Mouse (Mus musculus) right cerebral cortex, adult 18-20 months (tissue): ENCODE data around the gene Insm1.

Experiments
- DNase-seq: peaks from one replicate; pipeline ENCODE4 v3.0.0; 2022; ENCODE audit warnings: mixed read lengths

Gene Insm1

DNA sequence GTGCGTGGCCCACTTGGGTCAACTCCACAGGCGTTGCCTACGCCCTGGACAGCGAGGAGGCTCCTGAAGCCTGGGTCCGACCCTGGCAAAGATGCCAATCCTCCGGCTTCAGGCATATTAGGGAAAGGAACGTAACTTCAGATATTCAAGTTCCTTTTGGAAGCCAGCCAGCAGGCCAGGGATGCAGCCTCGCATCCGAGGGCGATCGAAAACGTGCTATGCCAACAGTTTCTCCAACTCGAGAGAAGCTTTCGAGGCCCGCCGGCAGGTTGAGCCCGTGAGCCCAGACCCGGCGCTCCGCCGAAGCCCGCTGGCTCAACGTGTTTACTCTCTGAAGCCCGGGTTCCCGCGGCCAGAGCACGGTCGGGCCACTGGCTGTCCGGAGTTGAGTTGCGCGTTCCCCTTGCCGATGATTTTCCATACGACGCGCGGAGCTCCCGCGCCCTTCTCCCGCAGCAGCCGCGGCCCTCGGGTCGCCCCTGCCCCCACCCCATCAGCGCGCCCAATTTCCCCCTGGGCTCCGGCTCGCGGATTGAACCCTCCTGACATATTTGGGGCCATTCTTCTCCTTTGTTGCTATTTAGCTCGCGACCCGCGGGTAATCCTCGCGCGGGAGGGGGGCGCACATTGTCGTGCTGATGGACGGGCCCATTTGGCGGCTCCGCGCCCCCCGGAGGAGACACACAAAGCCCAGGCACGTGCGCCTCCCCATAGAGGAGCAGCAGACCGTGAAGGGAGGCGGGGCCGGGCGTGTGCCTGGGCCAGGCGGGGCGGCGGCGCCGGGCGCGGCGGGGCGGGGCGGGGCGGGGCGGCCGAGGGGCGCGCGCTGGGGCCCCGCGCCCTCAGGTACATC lies at the start of gene Insm1:
Insm1 (plus strand) TSS at position 846 of the 853 bp plus-strand sequence.
- DNase-seq: peak; percentile 63

DNA sequence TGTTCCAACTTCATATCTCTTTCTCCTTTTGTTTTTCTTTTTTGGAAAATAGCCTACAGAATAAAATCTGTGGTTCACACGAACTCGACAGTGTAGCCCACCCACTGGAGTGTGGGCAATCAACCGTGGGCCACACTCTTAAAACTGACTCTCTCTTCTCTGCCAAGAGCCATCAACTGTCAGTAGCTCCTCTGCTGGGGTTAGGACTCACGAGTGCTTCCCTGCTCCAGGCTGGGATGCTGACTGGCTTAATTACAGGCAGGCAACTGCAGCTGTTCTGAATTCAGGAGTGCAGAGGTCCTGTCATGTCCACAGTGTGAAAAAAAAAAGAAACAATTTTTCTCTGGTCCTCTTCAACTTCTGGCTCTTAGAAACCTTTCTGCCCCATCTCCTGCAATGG lies 49.6 kb upstream of the Insm1 start:
- no peak for DNase-seq

DNA sequence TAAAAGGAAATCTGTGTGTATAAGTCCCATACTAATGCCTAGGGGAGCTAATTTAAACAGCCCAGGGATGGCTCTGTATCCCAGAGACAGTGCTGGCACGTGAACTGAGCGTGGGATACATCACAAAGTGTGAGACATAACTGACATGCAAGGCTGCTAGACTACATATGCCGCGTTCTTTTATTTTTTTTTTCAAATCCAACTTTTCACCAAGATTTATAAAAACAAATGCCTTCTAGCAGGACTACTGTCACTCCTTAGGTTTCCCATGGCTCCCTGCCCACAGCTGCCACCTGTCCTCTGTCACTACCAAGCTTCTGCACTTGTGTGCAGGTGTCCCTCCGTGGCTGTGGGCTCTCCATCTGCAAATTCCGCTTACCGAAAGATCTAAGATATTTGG lies 47.5 kb upstream of the Insm1 start:
- peak; percentile 19 for DNase-seq

DNA sequence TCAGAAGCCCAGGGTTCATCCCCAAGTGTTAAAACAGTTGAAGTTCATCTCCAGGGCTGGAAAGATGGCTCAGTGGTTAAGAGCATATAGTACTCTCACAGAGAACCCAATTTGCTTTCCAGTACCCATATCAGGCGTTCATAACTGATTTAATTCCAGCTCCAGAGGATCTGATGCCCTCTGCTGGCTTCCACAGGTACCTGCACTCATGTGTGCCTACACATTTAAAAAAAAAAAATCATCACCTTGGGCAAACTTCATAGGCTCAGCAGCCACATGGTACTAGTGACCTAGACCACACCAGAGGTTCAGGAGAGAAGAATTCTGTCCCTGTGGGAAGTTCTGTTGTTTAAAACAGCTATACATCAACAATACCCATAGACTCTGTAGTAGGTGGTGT lies 43.0 kb upstream of the Insm1 start:
- no peak for DNase-seq

DNA sequence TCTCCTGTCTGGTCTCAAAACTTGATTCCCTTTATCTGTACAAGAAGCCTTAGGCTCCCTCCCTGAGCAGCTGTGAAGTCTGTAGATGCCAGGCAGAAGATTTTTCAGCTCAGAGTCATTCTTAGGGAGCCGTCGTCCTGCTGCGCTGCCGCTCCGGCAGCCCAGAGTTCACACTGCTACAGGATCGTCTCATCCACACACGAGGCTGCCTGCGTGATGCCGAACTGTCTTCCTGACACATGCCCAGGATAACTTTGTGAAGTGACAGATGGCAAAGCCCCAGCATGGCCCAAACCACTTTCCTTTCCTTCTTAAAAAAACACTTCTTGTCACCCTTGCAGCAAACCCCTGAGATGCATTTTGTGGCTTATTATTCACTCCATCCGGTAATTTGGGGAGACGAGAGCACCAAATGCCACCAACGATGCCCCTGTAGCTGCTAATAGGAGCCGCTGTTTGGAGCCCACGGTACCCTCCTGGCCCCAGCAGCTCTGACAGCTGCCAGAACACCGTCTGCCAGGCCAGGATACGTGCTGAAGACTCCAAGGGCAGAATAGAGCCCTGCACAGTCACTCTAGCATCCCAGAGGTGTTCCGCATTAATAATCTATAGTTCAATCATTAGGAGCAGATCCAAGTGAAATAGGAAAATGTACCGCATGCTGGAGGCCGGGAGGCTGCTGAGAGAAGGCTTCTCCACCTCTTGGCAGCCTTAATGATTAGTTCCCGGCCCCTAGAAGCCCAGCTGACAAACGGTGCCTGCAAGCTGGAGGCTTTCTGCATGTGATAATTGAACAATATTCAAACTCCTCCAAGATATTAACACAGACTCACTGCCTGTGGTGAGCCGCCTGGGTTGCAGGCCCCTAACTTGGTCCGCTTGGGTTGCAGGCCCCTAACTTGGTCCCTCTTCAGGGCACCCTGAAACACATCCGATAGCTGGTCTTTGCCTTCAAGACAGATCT lies 37.6 kb upstream of the Insm1 start:
- no peak for DNase-seq

DNA sequence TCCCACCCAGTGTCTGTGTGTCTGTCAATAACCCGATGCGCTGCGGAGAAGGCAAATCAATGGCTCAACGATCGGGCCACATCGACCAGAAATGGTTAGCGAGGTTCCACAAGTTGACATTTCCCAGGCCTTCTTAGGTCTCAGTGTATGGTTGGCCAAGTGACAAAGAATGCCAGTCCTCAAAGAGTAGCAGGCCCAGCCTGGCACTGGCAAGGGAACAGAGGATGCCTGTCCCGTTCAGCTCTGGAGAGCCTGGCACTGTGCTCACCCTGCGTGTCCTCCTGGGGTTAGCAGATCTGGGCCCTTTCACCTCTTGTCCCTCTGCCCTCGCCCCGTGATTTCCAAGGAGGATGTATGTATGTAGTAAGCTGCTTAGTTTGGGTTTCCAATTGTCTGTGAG lies 25.6 kb upstream of the Insm1 start:
- DNase-seq: peak; percentile 28

DNA sequence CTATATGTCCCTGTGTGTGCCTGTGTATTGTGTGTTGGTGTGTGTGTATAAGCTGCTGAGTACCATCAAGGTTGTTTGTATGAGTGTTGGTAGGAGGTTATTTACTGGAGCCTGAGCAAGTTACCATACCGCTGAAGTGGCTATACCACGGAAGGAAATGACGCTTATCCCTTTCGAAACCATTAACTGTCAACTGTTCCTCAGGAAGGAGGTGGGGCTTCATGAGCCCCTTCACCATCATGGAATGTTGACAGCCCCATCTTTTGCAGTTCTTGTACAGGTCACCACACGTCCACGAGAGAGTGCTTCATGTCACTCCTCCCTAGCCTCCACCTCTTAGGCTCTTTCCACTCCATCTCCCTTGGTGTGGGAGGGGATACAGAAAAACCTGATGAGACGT lies 23.8 kb upstream of the Insm1 start:
- DNase-seq: no peak

DNA sequence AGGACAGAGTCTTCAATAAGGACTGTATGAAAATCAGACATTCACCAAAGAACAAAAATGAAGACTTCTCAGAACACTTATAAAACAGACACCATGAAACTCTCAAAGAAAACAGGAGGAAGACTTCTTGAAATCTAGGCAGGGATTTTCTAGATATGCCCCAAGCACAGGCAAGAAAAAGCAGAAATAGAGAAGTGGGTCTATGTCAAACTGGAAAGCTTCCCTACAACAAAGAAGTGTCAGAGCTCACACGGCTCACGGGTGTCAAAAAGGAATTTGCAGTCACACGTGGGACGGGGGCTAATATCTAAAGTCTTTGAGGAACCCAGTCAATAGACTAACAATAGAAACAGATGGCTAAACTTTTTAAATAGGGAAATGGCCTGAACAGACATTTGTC lies 10.8 kb upstream of the Insm1 start:
- DNase-seq: no peak

DNA sequence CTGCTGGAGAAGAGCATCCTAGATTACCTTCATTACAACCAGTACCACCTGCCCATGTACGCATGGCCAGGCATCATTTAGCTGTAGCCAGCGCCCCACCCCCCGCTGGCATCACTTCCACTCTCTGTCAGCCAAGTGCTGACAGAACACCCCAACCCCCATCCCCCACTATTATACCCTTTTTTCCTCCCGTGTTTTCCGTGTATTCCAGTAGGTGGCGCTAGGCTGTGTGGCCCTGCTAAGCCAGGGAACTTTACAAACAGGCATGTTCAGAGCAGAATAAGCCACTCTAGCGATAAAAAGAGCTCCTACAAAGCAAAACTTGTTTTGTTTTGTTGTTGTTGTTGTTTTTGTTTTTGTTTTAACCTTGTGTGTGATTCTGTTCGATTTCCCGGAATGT lies 7.0 kb upstream of the Insm1 start:
- peak; percentile 59 for DNase-seq

DNA sequence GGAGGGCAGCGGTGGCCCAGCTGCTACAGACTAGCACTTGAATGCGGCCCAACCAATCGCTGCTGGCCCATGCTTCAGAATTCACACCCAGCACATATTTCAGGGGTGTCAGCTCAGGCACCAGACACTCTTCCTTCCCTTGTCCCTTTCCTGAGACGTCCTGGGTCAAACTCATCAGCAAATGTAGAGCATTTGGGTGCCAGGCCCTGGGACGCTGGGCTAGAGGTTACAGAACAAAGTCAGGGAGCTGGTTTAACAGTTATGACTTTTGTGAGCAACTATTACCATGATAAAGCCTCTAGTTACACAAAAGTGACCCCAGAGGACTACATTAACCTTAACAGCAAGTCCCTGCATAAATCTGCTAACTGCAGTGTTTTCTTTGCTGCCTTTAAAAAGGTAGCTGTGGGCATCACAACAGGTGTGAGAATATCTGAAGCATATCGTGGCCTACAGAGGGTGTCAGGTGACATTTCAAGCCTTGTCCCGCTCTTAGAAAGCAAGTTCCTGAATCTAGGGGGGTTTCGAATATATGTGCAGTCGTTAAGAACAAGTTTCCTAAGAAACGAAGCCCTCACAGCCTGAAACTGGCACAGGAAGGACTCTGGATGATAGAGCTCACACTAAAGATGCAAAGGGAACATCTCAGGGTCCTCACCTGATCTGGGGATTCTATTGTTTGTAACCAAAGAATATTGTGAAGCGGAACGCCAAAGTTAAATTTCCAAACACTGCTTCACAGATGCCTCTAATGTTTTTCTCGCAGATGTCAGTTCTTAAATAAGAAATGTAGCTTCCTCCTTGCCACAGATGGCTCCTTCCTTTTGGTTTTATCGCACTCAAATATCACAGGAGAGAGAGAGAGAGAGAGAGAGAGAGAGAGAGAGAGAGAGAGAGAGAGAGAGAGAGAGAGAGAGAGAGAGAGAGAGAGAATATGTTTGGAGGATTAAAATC lies 5.3 kb upstream of the Insm1 start:
- DNase-seq: no peak

DNA sequence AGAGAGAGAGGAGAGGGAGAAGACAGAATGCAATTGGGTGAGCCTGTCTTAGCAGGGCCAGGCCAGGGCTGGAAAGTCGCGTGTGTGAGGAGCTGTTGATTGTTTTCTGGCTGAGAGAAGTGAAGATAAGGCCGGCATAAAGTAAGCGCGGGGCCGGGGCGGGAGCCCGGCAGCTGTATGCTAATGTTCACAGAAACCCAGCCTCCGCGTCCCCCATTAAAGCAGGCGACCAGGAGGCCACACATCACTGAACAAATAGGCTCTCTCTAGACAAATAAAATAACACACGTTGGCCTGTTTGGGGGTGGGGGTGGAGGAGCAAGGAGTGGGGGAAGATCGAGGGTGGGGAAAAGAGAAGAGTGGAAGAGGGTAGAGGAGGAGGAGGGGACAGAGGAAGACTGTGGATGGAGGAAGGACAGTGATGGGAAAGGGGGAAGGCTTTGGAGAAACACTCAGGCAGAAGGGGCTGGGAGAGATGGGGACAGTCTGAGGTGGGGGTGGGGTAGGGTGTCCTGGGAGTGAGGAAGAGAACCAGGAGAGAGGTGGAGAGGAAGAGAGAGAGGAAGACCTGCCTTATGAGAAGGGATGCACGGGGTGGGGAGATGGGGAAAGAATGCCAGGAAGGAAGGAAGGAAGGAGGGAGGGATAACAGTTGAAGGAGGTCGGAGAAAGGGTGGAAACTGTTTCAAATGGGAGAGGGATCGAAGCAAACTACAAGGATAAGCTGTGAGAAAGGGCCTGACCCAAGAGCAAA lies 4.3 kb upstream of the Insm1 start:
- no peak for DNase-seq

DNA sequence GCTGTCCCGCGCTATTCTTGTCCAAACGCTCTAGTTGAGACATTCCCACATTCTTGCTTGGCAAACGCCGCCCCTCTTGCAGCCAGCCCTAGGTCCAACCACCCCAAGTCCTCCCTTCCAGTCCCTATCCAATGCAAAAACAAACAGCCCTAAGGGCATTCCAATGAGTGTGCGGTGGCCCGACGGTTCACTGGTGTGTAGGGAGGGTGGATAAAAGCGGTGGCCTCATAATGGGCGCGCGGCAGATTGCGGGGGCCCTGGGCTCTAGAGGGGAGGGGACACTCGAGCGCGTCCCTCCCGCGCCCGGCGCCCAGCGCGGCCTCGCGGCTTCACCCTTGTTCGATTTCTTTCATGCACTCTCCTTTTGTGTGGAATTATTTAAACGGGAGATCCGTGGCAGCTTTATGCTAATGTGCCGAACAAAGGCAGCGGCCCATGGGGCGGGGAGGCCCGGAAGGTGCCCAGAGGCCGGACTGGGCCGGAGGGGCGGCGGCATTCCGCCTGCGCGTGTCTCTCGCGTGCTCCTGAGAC lies 3.5 kb upstream of the Insm1 start:
- no peak for DNase-seq

DNA sequence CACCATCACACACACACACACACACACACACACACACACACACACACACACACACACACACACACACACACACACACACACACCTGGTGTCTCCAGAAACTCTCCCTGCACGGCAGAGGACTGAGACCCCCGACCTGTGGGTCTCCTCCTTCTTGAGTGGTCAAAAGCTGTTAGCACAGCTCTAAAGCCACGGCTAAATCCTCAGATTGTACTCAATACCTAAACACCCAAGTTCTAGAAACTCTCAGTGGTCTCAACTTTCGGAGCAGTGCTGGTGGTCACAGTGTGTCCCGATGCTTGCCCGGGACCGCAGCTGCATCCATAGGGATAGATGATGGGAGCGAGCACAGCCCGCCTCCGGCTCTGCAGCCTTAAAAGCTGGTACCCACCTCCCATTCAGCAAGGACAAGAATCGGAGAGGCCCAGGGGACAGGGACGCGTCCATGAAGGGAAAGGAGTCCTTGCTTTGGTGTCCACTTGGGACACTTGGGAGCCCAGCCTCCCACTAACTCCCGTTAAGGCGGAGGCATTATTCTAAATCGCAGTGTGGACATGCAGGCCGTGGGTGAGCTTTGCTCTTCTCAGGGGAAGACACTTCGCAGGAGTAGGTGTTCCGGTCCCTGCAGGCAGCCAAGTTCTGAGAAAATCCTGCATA lies 2.7 kb upstream of the Insm1 start:
- DNase-seq: peak; percentile 50

DNA sequence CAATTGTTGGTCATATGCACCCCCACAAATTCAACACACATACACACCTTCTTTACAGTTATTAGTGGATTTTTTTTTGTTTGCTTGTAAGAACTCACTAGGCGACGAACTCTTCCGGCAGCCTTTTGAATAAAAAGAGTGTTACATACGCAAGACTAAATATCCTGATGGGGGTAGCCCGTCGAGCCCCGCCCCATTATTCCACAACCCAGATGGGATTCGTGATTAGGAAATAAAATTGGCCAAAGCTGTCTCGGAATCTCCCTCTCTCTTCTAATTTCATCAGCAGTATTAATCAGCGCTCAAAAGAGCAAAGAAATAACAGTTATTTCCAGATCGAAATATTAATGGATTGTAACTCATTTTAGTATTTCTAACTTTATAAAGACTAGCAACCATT lies 1.9 kb upstream of the Insm1 start:
- DNase-seq: no peak

DNA sequence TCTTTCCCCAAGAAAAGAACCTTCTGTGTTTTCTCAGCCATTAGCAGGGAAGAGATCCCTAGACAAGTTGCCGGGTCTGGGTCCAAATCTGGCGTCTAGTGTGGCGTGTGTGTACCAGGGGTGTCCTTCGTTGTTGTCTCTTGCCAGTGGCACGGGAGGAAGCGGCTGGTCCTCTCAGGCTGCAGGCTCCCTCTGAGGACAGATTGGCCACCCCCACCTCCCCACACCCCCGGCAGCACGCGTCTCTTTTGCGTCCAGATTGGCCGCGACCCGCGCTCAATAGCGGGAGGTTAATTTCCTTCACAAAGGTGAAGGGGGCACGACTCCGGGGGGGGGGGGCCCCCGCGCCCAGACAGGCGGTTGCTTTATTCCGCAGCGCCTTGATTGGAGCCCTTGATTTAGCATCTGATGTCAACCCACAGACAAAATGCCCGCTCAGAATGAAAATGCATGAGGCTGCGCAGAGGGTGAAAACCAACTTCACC lies 1.1 kb upstream of the Insm1 start:
- no peak for DNase-seq

DNA sequence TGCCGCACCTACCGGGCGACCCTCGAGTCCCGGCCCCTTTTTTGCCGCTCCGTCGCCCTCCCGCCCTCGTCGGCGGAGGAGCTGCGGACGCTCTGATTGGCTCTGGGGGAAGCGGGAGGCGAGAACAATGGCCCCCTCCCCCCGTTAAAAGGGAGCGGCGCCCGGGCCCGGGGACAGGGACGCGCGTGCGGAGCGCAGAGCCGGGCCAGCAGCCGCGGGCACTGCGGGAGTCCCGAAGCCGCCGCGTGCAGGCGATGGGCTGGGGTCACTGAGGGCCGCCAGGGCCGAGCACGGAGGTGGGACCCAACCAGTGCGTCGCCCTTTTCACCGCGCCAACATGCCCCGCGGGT lies 183 bp downstream of the Insm1 start:
- DNase-seq: peak; percentile 68

DNA sequence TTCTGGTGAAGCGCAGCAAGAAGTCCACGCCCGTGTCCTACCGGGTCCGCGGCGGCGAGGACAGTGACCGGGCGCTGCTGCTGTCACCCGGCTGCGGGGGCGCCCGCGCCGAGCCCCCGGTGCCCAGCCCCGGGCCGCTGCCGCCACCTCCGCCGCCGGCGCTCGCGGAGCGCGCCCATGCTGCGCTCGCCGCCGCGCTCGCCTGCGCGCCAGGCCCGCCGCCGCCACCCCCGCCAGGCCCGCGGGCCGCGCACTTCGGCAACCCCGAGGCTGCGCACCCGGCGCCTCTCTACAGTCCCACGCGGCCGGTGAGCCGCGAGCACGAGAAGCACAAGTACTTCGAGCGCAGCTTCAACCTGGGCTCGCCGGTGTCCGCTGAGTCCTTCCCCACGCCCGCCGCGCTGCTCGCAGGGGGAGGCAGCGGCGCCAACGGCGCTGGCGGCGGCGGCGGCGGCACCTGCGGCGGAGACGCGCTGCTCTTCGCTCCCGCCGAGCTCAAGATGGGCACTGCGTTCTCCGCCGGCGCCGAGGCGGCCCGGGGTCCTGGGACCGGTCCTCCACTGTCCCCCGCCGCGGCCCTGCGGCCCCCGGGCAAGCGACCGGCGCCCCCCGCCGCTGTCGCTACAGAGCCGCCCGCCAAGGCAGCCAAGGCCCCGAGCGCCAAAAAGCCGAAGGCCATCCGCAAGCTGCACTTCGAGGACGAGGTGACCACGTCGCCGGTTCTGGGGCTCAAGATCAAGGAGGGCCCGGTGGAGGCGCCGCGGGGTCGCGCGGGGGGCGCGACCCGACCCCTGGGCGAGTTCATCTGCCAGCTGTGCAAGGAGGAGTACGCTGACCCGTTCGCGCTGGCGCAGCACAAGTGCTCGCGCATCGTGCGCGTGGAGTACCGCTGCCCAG lies 806 bp downstream of the Insm1 start:
- peak; percentile 53 for DNase-seq

DNA sequence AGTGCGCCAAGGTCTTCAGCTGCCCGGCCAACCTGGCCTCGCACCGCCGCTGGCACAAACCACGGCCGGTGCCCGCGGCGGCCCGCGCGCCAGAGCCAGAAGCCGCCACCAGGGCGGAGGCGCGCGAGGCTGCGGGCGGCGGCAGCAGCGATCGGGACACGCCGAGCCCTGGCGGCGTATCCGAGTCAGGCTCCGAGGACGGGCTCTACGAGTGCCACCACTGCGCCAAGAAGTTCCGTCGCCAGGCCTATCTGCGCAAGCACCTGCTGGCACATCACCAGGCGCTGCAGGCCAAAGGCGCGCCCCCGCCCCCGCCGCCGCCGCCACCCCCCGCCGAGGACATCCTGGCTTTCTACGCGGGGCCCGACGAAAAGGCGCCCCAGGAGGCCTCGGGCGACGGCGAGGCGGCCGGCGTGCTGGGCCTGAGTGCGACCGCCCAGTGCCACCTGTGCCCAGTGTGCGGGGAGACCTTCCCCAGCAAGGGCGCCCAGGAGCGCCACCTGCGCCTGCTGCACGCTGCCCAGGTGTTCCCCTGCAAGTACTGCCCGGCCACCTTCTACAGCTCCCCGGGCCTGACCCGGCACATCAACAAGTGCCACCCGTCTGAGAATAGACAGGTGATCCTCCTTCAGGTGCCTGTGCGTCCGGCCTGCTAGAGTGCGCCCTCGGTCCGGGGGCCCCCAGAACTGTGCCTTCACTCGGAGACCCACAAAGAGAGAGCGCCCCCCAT lies 1.6 kb downstream of the Insm1 start:
- peak; percentile 57 for DNase-seq

DNA sequence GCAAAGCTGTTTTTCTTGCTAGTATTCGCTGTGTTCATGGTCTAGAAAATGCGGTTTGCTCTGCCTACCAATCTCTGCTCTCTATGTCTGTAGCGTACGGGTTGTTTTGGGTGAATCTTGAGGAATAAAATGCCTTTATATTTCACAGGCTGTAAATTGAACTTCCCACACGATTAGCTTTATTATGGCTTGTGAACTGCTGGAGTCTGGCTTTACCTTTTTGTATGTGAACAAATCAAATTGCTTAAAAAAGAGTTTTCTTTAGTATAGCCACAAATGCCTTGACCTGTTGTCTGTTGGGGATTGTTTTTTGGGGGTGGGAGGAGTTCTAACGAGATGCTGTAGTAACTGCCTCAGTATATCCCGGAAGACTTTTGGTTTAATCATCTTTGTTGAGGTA lies 2.4 kb downstream of the Insm1 start:
- DNase-seq: no peak
